Mouse (Mus musculus) olfactory bulb, adult 2 months (tissue): ENCODE data around the gene Prrg4.

Experiments used
- CTCF ChIP-seq: fragments of 200-500 bp; IDR thresholded peaks from 2 replicates; pipeline ENCODE4 v1.5.1; 2012; ENCODE audit warnings: low read depth, mild to moderate bottlenecking, low read length, moderate library complexity; ENCODE audit not compliant: insufficient read depth
- POLR2A ChIP-seq: fragments of 200-500 bp; IDR thresholded peaks from 2 replicates; pipeline ENCODE4 v1.6.1; 2012; ENCODE audit warnings: mild to moderate bottlenecking, low read depth, low read length, moderate library complexity; ENCODE audit not compliant: insufficient read depth

GRCm38 (mm10) chr2:104816866-104817439 is 32.7 kb downstream of the Prrg4 start:
- TF ChIP-seq CTCF (peak; percentile 71; the same call in 1 of the 2 replicates), POLR2A (peak; percentile 26; the same call in 1 of the 2 replicates)
